Mouse (Mus musculus) intestine, embryonic 15.5 days (tissue): ENCODE measurements around the gene Wasf2. TPM values are rescaled to one million over a fixed set of nuclear protein-coding genes. Genes with fewer than 3 reads are reported as not detected.
A peak's percentile ranks its signal among the peaks of the same experiment; 100 is the strongest.

ENCODE experiments used
- ATAC-seq: fragments of 200-750 bp; cut with Nextera tagmentation; 2 replicates; pipeline ENCODE4 v1.8.0; 2017; ENCODE audit warnings: moderate TSS enrichment, moderate library complexity
- H3K27ac ChIP-seq: fragments of 300-500 bp; sonication (generic); 2 replicates; pipeline ENCODE4 v1.5.1; 2015; ENCODE audit warnings: mild to moderate bottlenecking, inconsistent platforms
- H3K27me3 ChIP-seq: fragments of 300-500 bp; sonication (generic); replicated peaks from 2 replicates; pipeline ENCODE4 v1.6.1; 2015; ENCODE audit warnings: inconsistent platforms
- H3K36me3 ChIP-seq: fragments of 300-500 bp; sonication (generic); 2 replicates; pipeline ENCODE4 v1.6.1; 2015; ENCODE audit warnings: inconsistent platforms
- H3K4me1 ChIP-seq: fragments of 300-500 bp; sonication (generic); replicated peaks from 2 replicates; pipeline ENCODE4 v1.6.1; 2015; ENCODE audit warnings: inconsistent platforms
- H3K4me2 ChIP-seq: fragments of 300-500 bp; sonication (generic); replicated peaks from 2 replicates; pipeline ENCODE4 v1.6.1; 2015; ENCODE audit warnings: mild to moderate bottlenecking, inconsistent platforms
- H3K4me3 ChIP-seq: fragments of 300-500 bp; sonication (generic); replicated peaks from 2 replicates; pipeline ENCODE4 v1.5.1; 2015; ENCODE audit warnings: inconsistent platforms
- H3K9ac ChIP-seq: fragments of 300-500 bp; sonication (generic); 2 replicates; pipeline ENCODE4 v1.6.1; 2015; ENCODE audit warnings: inconsistent platforms
- H3K9me3 ChIP-seq: fragments of 300-500 bp; sonication (generic); 2 replicates; pipeline ENCODE4 v1.6.1; 2016; ENCODE audit warnings: inconsistent platforms
- WGBS: fragments of 180-500 bp; shearing (Covaris S2); methylation state at CpG from one replicate; pipeline ENCODE4 v1.1.7; 2015; 5-methylcytosine and 5-hydroxymethylcytosine counted together
- polyA plus RNA-seq: library from polyadenylated mRNA; unstranded; fragments of >200 nt; fragmentation: Nextera tagmentation; extraction: Ambion mirVana; gene quantifications from 2 replicates; pipeline ENCODE4 v1.2.1, GENCODE M21; 2015

The Wasf2 gene
- polyA plus RNA-seq, 1 experiment from 2014 or later = 115 TPM

DNA sequence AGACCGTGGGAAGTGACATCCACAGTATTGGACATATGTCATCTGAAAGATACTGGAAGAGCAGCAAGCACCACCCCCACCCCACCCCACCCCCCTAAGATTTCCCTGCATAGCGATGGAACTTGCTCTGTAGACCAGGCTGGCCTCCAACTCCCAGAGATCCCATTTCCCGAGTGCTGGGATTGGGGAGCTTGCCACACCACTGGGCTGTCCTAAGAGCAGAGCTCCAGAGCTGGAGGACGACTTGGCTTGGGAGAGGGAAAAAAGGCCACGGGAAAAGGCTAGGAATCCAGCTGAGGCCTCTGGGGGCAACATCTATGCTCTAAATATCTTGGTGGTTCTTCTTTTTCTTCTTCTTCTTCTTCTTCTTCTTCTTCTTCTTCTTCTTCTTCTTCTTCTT lies 104.5 kb downstream of the Wasf2 start:
- Histone ChIP-seq H3K9ac (no peak overlapping the region), H3K4me2 (no peak overlapping the region), H3K36me3 (no peaks in the 10 kb centered on the region), H3K27ac (no peak overlapping the region), H3K4me3 (no peak overlapping the region), H3K27me3 (0 out of 2 replicates have a peak, but pooled peaks cover 4% of the 10 kb centered on the region), H3K9me3 (no peaks in the 10 kb centered on the region), H3K4me1 (no peaks in the 10 kb centered on the region)
- WGBS = 48% methylated on average over 5 of the region's 5 CpGs
- ATAC-seq = no peak

DNA sequence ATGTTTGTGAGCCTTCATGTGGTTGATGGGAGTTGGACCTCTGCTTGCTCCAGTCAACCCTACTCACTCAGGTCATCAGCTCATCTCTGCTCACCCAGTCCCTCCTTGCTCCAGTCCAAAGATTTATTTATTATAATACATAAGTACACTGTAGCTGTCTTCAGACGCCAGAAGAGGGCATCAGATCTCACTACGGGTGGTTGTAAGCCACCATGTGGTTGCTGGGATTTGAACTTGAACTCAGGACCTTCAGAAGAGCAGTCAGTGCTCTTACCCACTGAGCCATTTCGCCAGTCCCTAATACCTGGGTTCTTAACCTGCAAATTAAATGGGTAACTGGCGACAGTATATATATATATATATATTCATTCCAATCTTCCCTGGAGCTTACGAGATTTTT lies 105.1 kb downstream of the Wasf2 start:
- WGBS = 75% methylated on average over 5 of the region's 5 CpGs
- no peak overlapping the region for H3K9ac ChIP-seq
- ATAC-seq = no peak
- 0 out of 2 replicates have a peak, but pooled peaks cover 4% of the 10 kb centered on the region for H3K27me3 ChIP-seq
- H3K4me3 ChIP-seq = no peak overlapping the region
- H3K9me3 ChIP-seq = no peaks in the 10 kb centered on the region
- no peak overlapping the region for H3K27ac ChIP-seq
- no peak overlapping the region for H3K4me2 ChIP-seq
- H3K4me1 ChIP-seq = no peaks in the 10 kb centered on the region; the same call in 1 of the 2 replicates
- H3K36me3 ChIP-seq = no peaks in the 10 kb centered on the region

DNA sequence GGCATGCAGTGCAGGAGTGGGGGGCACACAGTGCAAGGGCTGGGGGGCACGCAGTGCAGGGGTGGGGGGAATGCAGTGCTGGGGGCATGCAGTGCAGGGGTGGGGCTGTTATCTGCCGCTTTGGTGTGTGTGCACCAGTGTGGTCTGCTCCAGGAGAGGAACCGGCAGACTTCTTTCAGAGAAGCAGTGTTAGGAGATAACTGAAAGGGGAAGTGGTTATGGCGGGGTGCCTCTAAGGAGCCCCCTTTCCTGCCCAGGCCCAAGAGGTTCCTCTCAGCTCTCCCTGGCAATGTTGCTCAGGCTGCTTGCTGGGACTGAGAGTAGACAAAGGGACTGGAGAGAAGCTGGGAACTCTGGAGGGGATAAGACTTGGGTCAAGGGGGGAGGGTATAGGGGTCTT lies 107.6 kb downstream of the Wasf2 start:
- 0 out of 2 replicates have a peak, but pooled peaks cover 10% of the 10 kb centered on the region for H3K27me3 ChIP-seq
- H3K4me3 ChIP-seq = no peak overlapping the region
- no peak overlapping the region for H3K9ac ChIP-seq
- 58% methylated on average over 4 of the region's 4 CpGs for WGBS
- no peak for ATAC-seq
- H3K4me2 ChIP-seq = no peak overlapping the region
- no peaks in the 10 kb centered on the region for H3K9me3 ChIP-seq
- H3K27ac ChIP-seq = no peak overlapping the region
- H3K36me3 ChIP-seq = no peaks in the 10 kb centered on the region
- peaks cover 8% of the 10 kb centered on the region; the same call in 1 of the 2 replicates for H3K4me1 ChIP-seq

DNA sequence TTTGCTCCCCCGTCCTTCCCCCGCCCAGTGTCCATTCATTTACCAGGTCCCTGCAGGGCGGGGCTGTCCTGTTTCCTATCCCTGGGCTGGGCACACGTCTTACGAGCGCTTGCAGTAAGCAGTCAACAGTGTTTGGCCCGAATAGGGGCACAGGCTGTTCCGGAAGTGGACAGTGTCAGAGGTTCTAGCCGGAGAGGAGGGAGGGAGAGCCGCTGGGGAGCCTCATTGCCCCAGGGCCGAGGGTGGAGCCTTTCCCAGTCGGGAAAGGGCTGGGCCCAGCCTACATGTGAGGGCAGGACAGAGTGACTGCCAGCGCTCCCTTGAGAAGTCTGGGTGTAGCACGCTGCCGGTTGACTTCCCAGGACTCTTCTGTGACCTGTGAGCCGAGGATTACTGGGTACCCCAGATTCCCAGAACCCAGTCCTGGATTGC lies 110.2 kb downstream of the Wasf2 start, which contains the start of gene Map3k6:
Gene Map3k6 (plus strand): TSS at position 329 of the 432 bp plus-strand sequence.
- Histone ChIP-seq H3K27ac (peak within 1 kb of the TSS; percentile 85), H3K4me3 (peak within 1 kb of the TSS; percentile 62), H3K4me1 (peaks cover 10% of the 10 kb centered on the region; the same call in 1 of the 2 replicates), H3K27me3 (peaks cover 11% of the 10 kb centered on the region; the same call in 1 of the 2 replicates), H3K36me3 (no peaks in the 10 kb centered on the region), H3K9ac (peak within 1 kb of the TSS; percentile 62), H3K9me3 (no peaks in the 10 kb centered on the region), H3K4me2 (peak within 1 kb of the TSS; percentile 96)
- peak; percentile 71 for ATAC-seq
- 6% methylated on average over 16 of the region's 16 CpGs for WGBS

DNA sequence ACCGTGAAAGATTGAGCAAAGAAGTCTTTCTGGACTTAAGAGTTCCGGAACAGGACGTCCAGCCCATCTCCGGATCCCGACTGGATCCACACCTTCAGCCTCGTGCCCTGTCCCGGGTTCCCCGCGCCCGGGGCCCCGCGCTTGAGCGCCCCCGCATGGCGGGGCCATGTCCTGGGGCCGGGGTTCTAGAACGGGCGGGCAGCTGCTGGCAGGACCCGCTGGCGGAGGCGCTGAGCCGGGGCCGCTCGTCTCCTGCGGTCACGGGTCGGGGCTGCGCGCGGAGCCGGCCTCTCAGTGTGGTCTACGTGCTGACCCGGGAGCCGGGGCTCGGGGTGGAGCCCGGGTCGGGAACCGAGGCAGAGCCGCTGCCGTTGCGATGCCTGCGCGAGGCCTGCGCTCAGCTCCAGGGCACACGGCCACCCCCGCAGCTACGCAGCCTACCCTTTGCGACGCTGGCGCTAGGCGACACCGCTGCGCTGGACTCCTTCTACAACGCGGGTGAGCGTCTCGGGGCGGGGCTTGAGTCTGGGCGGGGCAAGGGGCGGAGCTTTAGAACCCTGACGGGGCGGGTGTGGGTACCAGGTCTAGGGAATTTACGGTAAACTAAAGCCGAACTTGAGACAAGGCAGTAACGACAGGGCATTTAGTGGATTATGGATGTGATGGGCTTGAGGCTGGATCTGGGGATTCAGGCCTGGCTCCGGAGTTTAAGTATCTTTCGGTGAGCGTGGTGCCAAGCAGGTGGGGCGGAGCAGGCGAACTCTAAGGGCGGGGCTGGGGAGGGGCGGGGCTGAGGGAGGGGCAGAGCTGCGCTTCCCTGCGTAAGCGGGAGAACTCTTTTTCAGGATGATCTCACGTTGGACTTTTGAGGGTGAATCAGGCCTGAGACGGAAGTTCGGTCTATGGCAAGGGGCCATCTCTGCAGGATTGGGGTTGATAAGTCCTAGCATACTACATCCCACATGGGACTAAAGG lies 110.9 kb downstream of the Wasf2 start:
- H3K27me3 ChIP-seq = peaks cover 13% of the 10 kb centered on the region; the same call in 1 of the 2 replicates

DNA sequence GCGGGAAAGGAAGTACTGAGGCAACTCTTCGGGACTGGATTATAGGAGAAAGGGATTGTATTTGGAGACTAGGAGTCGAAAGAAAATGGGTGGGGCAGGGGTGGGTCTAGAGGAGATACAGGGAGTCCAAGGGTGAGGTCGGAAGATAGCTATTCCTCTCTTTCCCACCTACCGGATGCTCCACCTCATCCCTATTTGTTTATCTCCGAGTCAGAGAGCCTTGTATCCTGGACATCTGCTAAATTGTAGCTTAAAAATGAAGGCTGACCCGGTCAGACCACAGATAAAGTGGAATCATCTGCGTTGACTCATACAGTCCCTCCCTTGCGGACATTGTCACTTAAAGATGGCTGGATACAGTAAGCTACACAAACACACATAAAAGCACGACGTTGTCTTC lies 111.6 kb downstream of the Wasf2 start:
- Histone ChIP-seq H3K4me3 (peak overlapping the region; percentile 62), H3K4me2 (peak overlapping the region; percentile 96), H3K4me1 (peaks cover 10% of the 10 kb centered on the region; the same call in 1 of the 2 replicates), H3K36me3 (no peaks in the 10 kb centered on the region), H3K9me3 (no peaks in the 10 kb centered on the region), H3K9ac (0 out of 2 replicates have a peak overlapping the region, but pooled peaks have one; percentile 62), H3K27me3 (peaks cover 18% of the 10 kb centered on the region; the same call in 1 of the 2 replicates), H3K27ac (no peak overlapping the region)
- no peak for ATAC-seq
- 18% methylated on average over 11 of the region's 11 CpGs for WGBS

More for the DNA sequence above, 110.9 kb downstream of the Wasf2 start:
- Histone ChIP-seq H3K4me3 (peak overlapping the region; percentile 62), H3K27ac (peak overlapping the region; percentile 85), H3K4me2 (peak overlapping the region; percentile 96), H3K4me1 (peaks cover 10% of the 10 kb centered on the region; the same call in 1 of the 2 replicates), H3K36me3 (no peaks in the 10 kb centered on the region), H3K9me3 (no peaks in the 10 kb centered on the region), H3K9ac (peak overlapping the region; percentile 62)
- WGBS = 1% methylated on average over 78 of the region's 78 CpGs
- peak; percentile 95 for ATAC-seq

DNA sequence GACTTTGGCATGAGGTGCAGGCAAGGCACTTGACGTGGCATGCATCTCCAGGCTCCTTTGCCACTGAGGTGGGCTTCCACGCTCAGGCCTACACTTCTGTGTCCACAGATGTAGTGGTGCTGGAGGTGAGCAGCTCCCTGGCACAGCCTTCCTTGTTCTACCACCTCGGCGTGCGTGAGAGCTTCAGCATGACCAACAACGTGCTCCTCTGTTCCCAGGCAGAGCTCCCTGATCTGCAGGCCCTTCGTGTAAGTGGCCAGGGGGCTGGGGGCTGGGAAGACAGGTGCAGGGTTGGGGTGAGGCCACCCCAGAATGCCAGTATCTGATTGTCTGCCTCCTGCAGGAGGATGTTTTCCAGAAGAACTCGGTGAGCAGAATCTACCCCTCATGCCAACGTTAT lies 112.4 kb downstream of the Wasf2 start:
- Histone ChIP-seq H3K27me3 (peaks cover 24% of the 10 kb centered on the region), H3K36me3 (no peaks in the 10 kb centered on the region), H3K4me2 (no peak overlapping the region), H3K27ac (no peak overlapping the region), H3K4me3 (no peak overlapping the region), H3K4me1 (peaks cover 10% of the 10 kb centered on the region; the same call in 1 of the 2 replicates), H3K9me3 (no peaks in the 10 kb centered on the region), H3K9ac (no peak overlapping the region)
- ATAC-seq = no peak
- WGBS = 69% methylated on average over 9 of the region's 9 CpGs

DNA sequence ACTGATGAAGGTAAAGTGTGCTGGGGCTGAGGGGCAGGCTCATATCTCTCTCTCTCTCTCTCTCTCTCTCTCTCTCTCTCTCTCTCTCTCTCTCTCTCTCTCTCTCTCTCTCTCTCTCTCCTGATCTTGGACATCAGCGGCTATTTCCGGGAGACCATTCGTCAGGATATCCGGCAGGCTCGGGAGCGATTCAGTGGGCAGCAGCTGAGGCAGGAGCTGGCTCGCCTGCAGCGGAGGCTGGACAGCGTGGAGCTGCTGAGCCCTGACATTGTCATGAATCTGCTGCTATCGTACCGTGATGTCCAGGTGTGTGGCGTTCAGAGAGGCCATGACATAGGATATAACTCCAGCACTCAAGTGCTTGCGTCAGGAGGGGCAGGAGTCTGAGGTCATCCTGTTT lies 113.2 kb downstream of the Wasf2 start:
- H3K4me1 ChIP-seq = peaks cover 10% of the 10 kb centered on the region; the same call in 1 of the 2 replicates
- no peaks in the 10 kb centered on the region for H3K36me3 ChIP-seq
- H3K9ac ChIP-seq = no peak overlapping the region
- no peak overlapping the region for H3K4me3 ChIP-seq
- H3K4me2 ChIP-seq = 0 out of 2 replicates have a peak overlapping the region, but pooled peaks have one; percentile 14
- no peak for ATAC-seq
- no peak overlapping the region for H3K27ac ChIP-seq
- WGBS = 28% methylated on average over 12 of the region's 13 CpGs
- peaks cover 24% of the 10 kb centered on the region for H3K27me3 ChIP-seq
- H3K9me3 ChIP-seq = no peaks in the 10 kb centered on the region

DNA sequence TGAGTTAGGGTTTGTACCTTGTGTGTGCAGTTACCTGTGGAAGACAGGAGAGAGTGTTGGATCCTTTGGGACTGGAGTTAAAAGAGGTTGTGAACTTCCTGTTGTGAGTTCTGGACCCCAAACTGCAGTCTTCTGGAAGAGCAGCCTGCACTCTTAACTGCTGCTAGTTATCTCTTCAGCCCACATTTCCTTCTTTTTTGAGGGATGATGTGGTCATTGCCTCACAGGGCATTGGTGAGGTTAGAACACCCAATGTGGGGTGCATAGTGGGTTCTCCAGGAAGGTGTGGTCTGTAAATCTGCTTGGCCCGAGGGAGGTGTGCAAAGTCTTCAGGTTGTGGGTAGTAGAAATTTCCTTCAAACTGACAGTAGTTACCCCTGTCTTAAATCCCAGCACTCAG lies 114.0 kb downstream of the Wasf2 start:
- no peak overlapping the region for H3K4me2 ChIP-seq
- WGBS = 74% methylated on average over 1 of the region's 1 CpGs
- peaks cover 29% of the 10 kb centered on the region for H3K27me3 ChIP-seq
- no peak for ATAC-seq
- no peak overlapping the region for H3K27ac ChIP-seq
- no peaks in the 10 kb centered on the region for H3K9me3 ChIP-seq
- no peaks in the 10 kb centered on the region for H3K36me3 ChIP-seq
- H3K4me1 ChIP-seq = peaks cover 10% of the 10 kb centered on the region; the same call in 1 of the 2 replicates
- H3K9ac ChIP-seq = no peak overlapping the region
- no peak overlapping the region for H3K4me3 ChIP-seq

DNA sequence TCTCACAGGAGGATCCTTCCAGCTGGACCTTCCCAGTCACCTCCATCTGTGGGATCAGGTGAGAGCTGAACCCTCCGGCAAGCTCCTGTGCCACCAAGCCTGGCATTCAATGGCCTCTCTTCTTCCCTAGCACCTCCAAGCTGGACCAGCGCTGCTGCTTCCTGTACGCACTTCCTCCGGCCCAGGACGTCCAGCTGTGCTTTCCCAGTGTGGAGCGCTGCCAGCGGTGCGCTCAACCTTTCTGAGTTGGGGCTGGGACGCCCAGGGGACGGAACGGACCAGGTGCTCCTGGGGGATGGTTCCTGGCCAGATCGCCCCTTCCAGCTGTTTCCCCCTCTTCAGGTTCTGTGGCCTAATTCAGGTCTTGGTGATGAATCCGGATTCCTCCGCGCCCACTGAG lies 116.8 kb downstream of the Wasf2 start:
- H3K36me3 ChIP-seq = no peaks in the 10 kb centered on the region
- H3K4me1 ChIP-seq = peaks cover 16% of the 10 kb centered on the region
- H3K27me3 ChIP-seq = peaks cover 54% of the 10 kb centered on the region
- no peaks in the 10 kb centered on the region for H3K9me3 ChIP-seq
- ATAC-seq = no peak
- no peak overlapping the region for H3K4me2 ChIP-seq
- H3K9ac ChIP-seq = no peak overlapping the region
- no peak overlapping the region for H3K27ac ChIP-seq
- 27% methylated on average over 15 of the region's 15 CpGs for WGBS
- no peak overlapping the region for H3K4me3 ChIP-seq

DNA sequence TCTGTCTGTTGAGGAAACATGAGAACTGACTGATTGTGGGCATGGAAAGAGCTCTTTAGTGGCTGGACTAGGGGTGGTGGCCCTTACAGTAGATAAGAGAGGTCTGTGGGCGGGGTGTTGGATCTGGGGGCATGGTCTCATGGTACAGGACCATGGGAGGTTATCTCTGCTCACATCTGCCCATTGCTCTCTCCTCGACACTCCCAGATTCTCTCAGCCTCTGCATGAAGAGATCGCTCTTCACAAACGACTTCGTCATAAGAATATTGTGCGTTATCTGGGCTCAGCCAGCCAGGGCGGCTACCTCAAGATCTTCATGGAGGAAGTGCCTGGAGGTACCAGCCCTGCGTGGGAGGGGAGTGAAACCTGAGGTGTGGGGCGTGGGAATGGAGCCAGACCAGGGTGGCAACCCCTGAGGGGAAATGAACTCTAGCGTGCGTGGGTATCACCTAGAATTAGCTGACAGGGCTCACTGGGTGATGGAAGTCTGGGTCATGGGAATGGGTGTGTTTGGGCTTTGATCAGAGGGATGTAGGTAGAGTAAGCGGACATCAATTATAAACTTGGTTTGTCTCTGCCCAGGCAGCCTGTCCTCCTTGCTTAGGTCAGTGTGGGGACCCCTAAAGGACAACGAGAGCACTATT lies 117.6 kb downstream of the Wasf2 start:
- Histone ChIP-seq H3K36me3 (no peaks in the 10 kb centered on the region), H3K27ac (no peak overlapping the region), H3K27me3 (peaks cover 51% of the 10 kb centered on the region), H3K9ac (no peak overlapping the region), H3K4me1 (peaks cover 11% of the 10 kb centered on the region), H3K4me2 (no peak overlapping the region), H3K4me3 (no peak overlapping the region), H3K9me3 (no peaks in the 10 kb centered on the region)
- ATAC-seq = no peak; the same call in 1 of the 2 replicates
- 59% methylated on average over 13 of the region's 13 CpGs for WGBS
